Comparison of ENCODE assay signal across 9 mouse cellular contexts in genomic region chr11:37186132-37186531, GRCm38 (mm10). TPM values are rescaled to one million over a fixed set of nuclear protein-coding genes. Genes with fewer than 3 reads are reported as not detected.
A peak's percentile ranks its signal among the peaks of the same experiment; 100 is the strongest.
DNase-seq lines count a peak whose midpoint lies in the region; ATAC-seq and TF ChIP-seq lines count a peak whose summit lies in the region.
"Had no signal": no experiment of that assay in that cellular context is flagged by ENCODE, and none has a peak within 500 bp of the region (broad histone marks: within the 10 kb centered on the region; RNA-seq: fewer than 3 reads in every experiment).

No protein-coding gene starts in this region.

- 17% methylated on average over 3 of the region's 3 CpGs for WGBS in intestine, embryonic 14.5 days

- H3K4me3 ChIP-seq in intestine, embryonic 14.5 days (ENCODE audit: low read depth, low read length), result no peak overlapping the region
- no peak overlapping the region for H3K4me3 ChIP-seq in left cerebral cortex, adult 2 months

- TF ChIP-seq CTCF in left cerebral cortex, adult 2 months (IDR thresholded peaks at IDR 0.05), result peak; percentile 81

- H3K27me3 ChIP-seq in intestine, embryonic 14.5 days (replicated peaks; ENCODE audit: control insufficient read depth, insufficient read depth, low read length), result no peaks in the 10 kb centered on the region

- H3K9me3 ChIP-seq in intestine, embryonic 14.5 days (ENCODE audit: control insufficient read depth, low read length), result no peaks in the 10 kb centered on the region

- H3K4me2 ChIP-seq in intestine, embryonic 14.5 days (ENCODE audit: low read length), result no peak overlapping the region

- no peak for ATAC-seq in intestine, embryonic 14.5 days (replicated peaks; ENCODE audit: low FRiP score, low TSS enrichment, low read depth)

- no peak overlapping the region for H3K9ac ChIP-seq in intestine, embryonic 14.5 days (ENCODE audit: low read length)

- peak; percentile 13 to 79 for DNase-seq in adrenal gland, adult (ENCODE audit: inconsistent age in 2 of 2, low spot score in 1 of 2)
- DNase-seq in adrenal gland, adult 8-10 months, result no peak
- peak; percentile 67 for DNase-seq in R1 (ENCODE audit: low read depth, low spot score)
- DNase-seq in embryo, embryonic 11 days, result peak; percentile 75
- DNase-seq in intestine, embryonic 14.5 days (ENCODE audit: low spot score), result peak; percentile 81
- DNase-seq in left cerebral cortex, adult 2 months (ENCODE audit: extremely low spot score in 1 of 2, low spot score in 2 of 2), result peak; percentile 70 to 82
- peak; percentile 84 for DNase-seq in retina, embryonic 14.5 days (ENCODE audit: low spot score)
- no peak for DNase-seq in thymus, postnatal 14 days

- no peak overlapping the region for H3K27ac ChIP-seq in intestine, embryonic 14.5 days (ENCODE audit: low read depth)
- H3K27ac ChIP-seq in left cerebral cortex, adult 2 months, result no peak overlapping the region

- H3K4me1 ChIP-seq in intestine, embryonic 14.5 days (replicated peaks; ENCODE audit: control insufficient read depth, insufficient read depth, low read length), result no peaks in the 10 kb centered on the region

- no peaks in the 10 kb centered on the region for H3K36me3 ChIP-seq in intestine, embryonic 14.5 days (ENCODE audit: control insufficient read depth, insufficient read depth, low read length)

- intact Hi-C loops in left cerebral cortex, adult 2 months (cut with DNase I), result loop anchor here (5.0 to 10.0 kb wide), 2 partner anchors 494 to 961 kb away; no protein-coding TSS in a partner anchor

RNA-seq across cellular contexts. Expression of gene Tenm2, which starts 49.6 kb away (rescaled TPM):
- under 1 TPM; 0.35 to 0.77 (median 0.54) TPM for total RNA-seq in adrenal gland, adult 8-10 months (2022)
- 2.3 and 2.8 TPM in 2 replicates for polyA plus RNA-seq in intestine, embryonic 14.5 days (2014; fragmentation: Nextera tagmentation; extraction: Ambion mirVana)
- 10 to 100 TPM; 98.0 to 98.5 TPM for total RNA-seq in left cerebral cortex, adult 2 months (2021)
- polyA plus RNA-seq: C2C12 had no signal

Comparison
In these comparisons a context has a peak if more than half of its experiments do, and no peak if none do; other contexts are left out.
1. DNase-seq: peak in adrenal gland, adult (2 of 2), R1 (single experiment), embryo, embryonic 11 days (single experiment), intestine, embryonic 14.5 days (single experiment), left cerebral cortex, adult 2 months (2 of 2) and retina, embryonic 14.5 days (single experiment); none in adrenal gland, adult 8-10 months (single experiment) and thymus, postnatal 14 days (single experiment).
2. RNA of gene Tenm2, which starts 49.6 kb away (total RNA-seq): 98.0 to 98.5 TPM in left cerebral cortex, adult 2 months; 0.35 to 0.77 TPM in adrenal gland, adult 8-10 months; every median in the first group is over 10 times any median in the second.